10 mouse cellular contexts compared by ENCODE assay signal in genomic region chr13:28738160-28739100, GRCm38 (mm10).
DNase-seq lines count a peak whose midpoint lies in the region; ATAC-seq lines count a peak whose summit lies in the region.
"Had no signal": no experiment of that assay in that cellular context is flagged by ENCODE, and none has a peak within 500 bp of the region (broad histone marks: within the 10 kb centered on the region; RNA-seq: fewer than 3 reads in every experiment).

No protein-coding gene starts in this region.

- no peak overlapping the region for H3K9ac ChIP-seq in heart, embryonic 15.5 days
- no peak overlapping the region for H3K9ac ChIP-seq in embryonic facial prominence, embryonic 11.5 days (replicated peaks; ENCODE audit: low read length)
- H3K9ac ChIP-seq in kidney, embryonic 16.5 days (replicated peaks; ENCODE audit: low read length): no peak overlapping the region; the same call in 1 of the 2 replicates

- H3K4me2 ChIP-seq in heart, embryonic 15.5 days: no peak overlapping the region
- no peak overlapping the region for H3K4me2 ChIP-seq in embryonic facial prominence, embryonic 11.5 days (ENCODE audit: low read depth, low read length)
- no peak overlapping the region for H3K4me2 ChIP-seq in kidney, embryonic 16.5 days (replicated peaks; ENCODE audit: low read depth, low read length)

- no peaks in the 10 kb centered on the region for H3K27me3 ChIP-seq in heart, embryonic 15.5 days
- H3K27me3 ChIP-seq in embryonic facial prominence, embryonic 11.5 days (ENCODE audit: control insufficient read depth, insufficient read depth, low read length): no peaks in the 10 kb centered on the region
- no peaks in the 10 kb centered on the region for H3K27me3 ChIP-seq in kidney, embryonic 16.5 days (ENCODE audit: insufficient read depth, low read length)

- intact Hi-C loops in left cerebral cortex, postnatal 25 days (cut with DNase I): no loop called here

- H3K4me1 ChIP-seq in heart, embryonic 15.5 days (replicated peaks): peaks cover 17% of the 10 kb centered on the region
- H3K4me1 ChIP-seq in embryonic facial prominence, embryonic 11.5 days (ENCODE audit: control insufficient read depth, insufficient read depth, low read length): no peaks in the 10 kb centered on the region
- peaks cover 8% of the 10 kb centered on the region for H3K4me1 ChIP-seq in kidney, embryonic 16.5 days (ENCODE audit: insufficient read depth, low read length)

- no peaks in the 10 kb centered on the region for H3K36me3 ChIP-seq in heart, embryonic 15.5 days
- no peaks in the 10 kb centered on the region for H3K36me3 ChIP-seq in embryonic facial prominence, embryonic 11.5 days (replicated peaks; ENCODE audit: control insufficient read depth, insufficient read depth, low read depth, low read length)
- no peaks in the 10 kb centered on the region for H3K36me3 ChIP-seq in kidney, embryonic 16.5 days (ENCODE audit: insufficient read depth, low read length)

- no peak for DNase-seq in heart, postnatal 4 days
- DNase-seq in embryonic facial prominence, embryonic 11.5 days (ENCODE audit: low spot score): no peak
- peak; percentile 84 for DNase-seq in lung, postnatal 36 days
- no peak for DNase-seq in layer of hippocampus, postnatal 10 days (ENCODE audit: low spot score in 2 of 2)
- DNase-seq in left cerebral cortex, postnatal 25 days (ENCODE audit: low spot score in 2 of 2): no peak
- DNase-seq: gastrocnemius, postnatal 25 days; right cerebral cortex, postnatal 14 days had no signal

- H3K27ac ChIP-seq in heart, embryonic 15.5 days: peak overlapping the region; percentile 44; the same call in 1 of the 2 replicates
- no peak overlapping the region for H3K27ac ChIP-seq in embryonic facial prominence, embryonic 11.5 days (replicated peaks; ENCODE audit: low read depth, low read length)
- peak overlapping the region; percentile 16; the same call in 1 of the 2 replicates for H3K27ac ChIP-seq in kidney, embryonic 16.5 days (ENCODE audit: low read length)

- no peaks in the 10 kb centered on the region for H3K9me3 ChIP-seq in heart, embryonic 15.5 days (replicated peaks)
- no peaks in the 10 kb centered on the region for H3K9me3 ChIP-seq in embryonic facial prominence, embryonic 11.5 days (replicated peaks; ENCODE audit: control insufficient read depth, low read length)
- H3K9me3 ChIP-seq in kidney, embryonic 16.5 days (ENCODE audit: low read length): no peaks in the 10 kb centered on the region

- no peak for ATAC-seq in heart, embryonic 15.5 days (replicated peaks; ENCODE audit: insufficient number of reproducible peaks, insufficient read depth, low FRiP score, low read depth)
- ATAC-seq in embryonic facial prominence, embryonic 11.5 days (replicated peaks; ENCODE audit: insufficient number of reproducible peaks, low FRiP score, low TSS enrichment, low read depth): peak; percentile 62; the same call in 1 of the 2 replicates
- ATAC-seq in kidney, embryonic 16.5 days (ENCODE audit: low FRiP score, low TSS enrichment): peak; percentile 60
- no peak for ATAC-seq in cerebellum, adult (ENCODE audit: insufficient number of reproducible peaks, low FRiP score, low TSS enrichment)

- WGBS in heart, embryonic 15.5 days: 41% methylated on average over 8 of the region's 8 CpGs
- 59% methylated on average over 8 of the region's 8 CpGs for WGBS in embryonic facial prominence, embryonic 11.5 days
- WGBS in kidney, embryonic 16.5 days: 60% methylated on average over 8 of the region's 8 CpGs

- H3K4me3 ChIP-seq in heart, embryonic 15.5 days: no peak overlapping the region
- H3K4me3 ChIP-seq in embryonic facial prominence, embryonic 11.5 days (ENCODE audit: low read depth, low read length): no peak overlapping the region
- no peak overlapping the region for H3K4me3 ChIP-seq in kidney, embryonic 16.5 days (ENCODE audit: low read length)

Comparison
In these comparisons a context has a peak if more than half of its experiments do, and no peak if none do; other contexts are left out.
1. ATAC-seq: peak in embryonic facial prominence, embryonic 11.5 days (single experiment) and kidney, embryonic 16.5 days (single experiment); none in heart, embryonic 15.5 days (single experiment) and cerebellum, adult (single experiment).